Mouse (Mus musculus): ENCODE data around the gene Smco4. TPM values are rescaled to one million over a fixed set of nuclear protein-coding genes. Genes with fewer than 3 reads are reported as not detected.
"Not testable (repeated sequence)": the region's sequence is repeated elsewhere in the genome, so short reads cannot be mapped to it uniquely, and the experiment has no call there.

The Smco4 gene
- total and polyA plus RNA-seq, 3 experiments: 16.5 to 25.8 (median 24.9) TPM

DNA sequence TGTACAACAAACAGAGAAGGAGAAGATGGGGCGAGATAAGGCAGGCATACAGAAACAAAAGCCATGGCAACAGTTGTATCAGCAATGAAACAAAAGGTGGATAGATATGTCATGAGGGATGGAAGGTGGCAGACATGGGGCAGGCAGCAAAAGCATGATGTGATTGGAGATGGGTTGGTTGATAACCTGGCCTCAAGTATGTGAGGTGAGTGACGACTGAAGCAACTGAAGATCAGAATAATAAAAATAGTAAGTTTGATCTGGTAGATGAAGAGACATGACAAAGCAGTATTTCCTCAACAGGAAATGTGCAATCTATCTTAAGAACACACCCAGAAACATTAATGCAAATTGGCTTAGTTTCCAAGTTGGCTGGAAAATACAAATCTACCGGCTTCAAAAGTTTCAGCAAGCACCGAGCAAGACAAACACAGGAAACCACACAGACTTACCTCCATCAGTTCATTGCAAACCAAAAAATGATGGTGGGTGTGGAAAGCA is 57.3 kb downstream of the Smco4 start:
- TF ChIP-seq EP300 (IDR thresholded peaks at IDR 0.05; ENCODE audit: insufficient read depth, low read depth, low read length): no peak
- TF ChIP-seq CTCF (IDR thresholded peaks at IDR 0.05): no peak
- no peak for TF ChIP-seq POLR2A (IDR thresholded peaks at IDR 0.05; ENCODE audit: insufficient read depth, low read depth, low read length)
- H3K9ac ChIP-seq (ENCODE audit: low read depth, low read length): no peak overlapping the region
- no peaks in the 10 kb centered on the region for H3K36me3 ChIP-seq (ENCODE audit: control insufficient read depth, insufficient read depth, low read length)
- H3K27ac ChIP-seq: no peak overlapping the region
- no peaks in the 10 kb centered on the region for H3K79me2 ChIP-seq (replicated peaks; ENCODE audit: control insufficient read depth, insufficient read depth, low read length)
- no peaks in the 10 kb centered on the region for H3K27me3 ChIP-seq (ENCODE audit: control insufficient read depth, insufficient read depth, low read length)
- no peak for DNase-seq
- intact Hi-C loops (cut with DNase I): no loop called here
- WGBS: 49% methylated on average over 4 of the region's 4 CpGs
- no peak overlapping the region for H3K4me3 ChIP-seq
- no peaks in the 10 kb centered on the region for H3K4me1 ChIP-seq (ENCODE audit: control insufficient read depth, insufficient read depth, low read length)

DNA sequence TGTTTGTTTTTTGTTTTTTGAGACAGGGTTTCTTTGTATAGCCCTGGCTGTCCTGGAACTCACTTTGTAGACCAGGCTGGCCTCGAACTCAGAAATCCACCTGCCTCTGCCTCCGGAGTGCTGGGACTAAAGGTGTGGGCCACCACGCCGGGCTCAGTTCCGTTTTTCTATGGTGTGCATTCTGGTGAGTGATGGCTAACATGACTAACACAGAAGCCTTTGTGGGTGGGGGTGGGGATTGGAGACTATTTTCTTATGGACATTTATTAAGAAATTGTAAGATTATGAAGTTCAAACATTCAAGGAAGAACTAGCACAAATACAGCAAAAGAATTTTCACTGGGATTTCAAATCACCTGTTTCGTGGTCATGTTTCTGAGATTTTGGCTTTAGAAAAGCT is 57.8 kb downstream of the Smco4 start:
- not testable (repeated sequence) for H3K27ac ChIP-seq

DNA sequence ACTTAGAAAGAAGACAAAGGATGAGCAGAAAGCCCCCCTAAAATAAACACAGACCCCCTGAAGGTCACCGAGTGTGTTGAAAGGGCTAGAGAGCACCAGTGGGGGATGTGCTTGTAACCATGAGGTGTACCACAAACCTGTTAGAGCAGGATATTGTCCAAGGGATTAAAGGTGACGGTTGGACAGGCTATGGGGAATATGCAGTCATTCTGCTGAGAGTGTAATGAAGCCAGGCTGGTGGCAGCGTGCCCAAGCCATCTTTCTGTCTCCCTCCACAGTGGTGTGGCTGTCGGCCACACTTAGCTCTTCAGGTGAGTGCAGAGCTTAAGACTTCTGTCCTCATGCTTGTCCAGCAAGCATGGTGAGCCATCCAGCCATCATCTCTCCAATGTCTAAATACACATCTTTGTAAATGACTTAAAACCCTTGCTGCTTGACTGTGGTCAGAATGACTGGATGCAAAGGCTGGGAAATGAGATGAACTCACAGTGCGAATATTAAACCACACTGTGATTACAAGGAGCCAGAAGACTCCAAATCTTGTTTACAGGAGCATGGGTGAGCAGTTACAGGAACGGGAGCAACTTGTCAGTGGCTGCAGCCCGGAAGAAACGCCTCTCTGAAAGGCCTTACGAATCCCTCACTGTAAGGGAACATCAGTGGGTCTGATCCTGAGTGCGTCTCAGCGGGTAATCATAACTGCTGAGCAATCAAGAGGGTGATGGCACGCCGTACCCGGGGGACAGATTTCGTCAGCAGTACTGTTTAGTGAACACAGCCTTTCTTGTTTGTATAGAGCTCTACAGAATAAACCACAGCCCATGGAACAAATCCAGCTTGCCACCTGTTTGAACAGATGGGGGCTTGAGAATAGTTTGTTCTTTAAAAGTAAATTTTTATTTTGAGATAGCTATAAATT is 59.0 kb downstream of the Smco4 start:
- intact Hi-C loops (cut with DNase I): no loop called here
- Histone ChIP-seq H3K9ac (ENCODE audit: low read depth, low read length) (no peak overlapping the region), H3K27me3 (ENCODE audit: control insufficient read depth, insufficient read depth, low read length) (no peaks in the 10 kb centered on the region), H3K27ac (no peak overlapping the region), H3K36me3 (ENCODE audit: control insufficient read depth, insufficient read depth, low read length) (no peaks in the 10 kb centered on the region), H3K4me1 (ENCODE audit: control insufficient read depth, insufficient read depth, low read length) (no peaks in the 10 kb centered on the region), H3K79me2 (replicated peaks; ENCODE audit: control insufficient read depth, insufficient read depth, low read length) (no peaks in the 10 kb centered on the region), H3K4me3 (no peak overlapping the region)
- no peak for DNase-seq
- TF ChIP-seq CTCF (IDR thresholded peaks at IDR 0.05): no peak
- no peak for TF ChIP-seq EP300 (IDR thresholded peaks at IDR 0.05; ENCODE audit: insufficient read depth, low read depth, low read length)
- no peak for TF ChIP-seq POLR2A (IDR thresholded peaks at IDR 0.05; ENCODE audit: insufficient read depth, low read depth, low read length)
- 83% methylated on average over 15 of the region's 15 CpGs for WGBS

More for the DNA sequence above, 57.8 kb downstream of the Smco4 start:
- H3K36me3 ChIP-seq (ENCODE audit: control insufficient read depth, insufficient read depth, low read length); DNase-seq; intact Hi-C loops (cut with DNase I); H3K27me3 ChIP-seq (ENCODE audit: control insufficient read depth, insufficient read depth, low read length); H3K79me2 ChIP-seq (replicated peaks; ENCODE audit: control insufficient read depth, insufficient read depth, low read length); H3K4me1 ChIP-seq (ENCODE audit: control insufficient read depth, insufficient read depth, low read length); H3K4me3 ChIP-seq; H3K9ac ChIP-seq (ENCODE audit: low read depth, low read length): not testable (repeated sequence)
- WGBS: 91% methylated on average over 6 of the region's 6 CpGs

DNA sequence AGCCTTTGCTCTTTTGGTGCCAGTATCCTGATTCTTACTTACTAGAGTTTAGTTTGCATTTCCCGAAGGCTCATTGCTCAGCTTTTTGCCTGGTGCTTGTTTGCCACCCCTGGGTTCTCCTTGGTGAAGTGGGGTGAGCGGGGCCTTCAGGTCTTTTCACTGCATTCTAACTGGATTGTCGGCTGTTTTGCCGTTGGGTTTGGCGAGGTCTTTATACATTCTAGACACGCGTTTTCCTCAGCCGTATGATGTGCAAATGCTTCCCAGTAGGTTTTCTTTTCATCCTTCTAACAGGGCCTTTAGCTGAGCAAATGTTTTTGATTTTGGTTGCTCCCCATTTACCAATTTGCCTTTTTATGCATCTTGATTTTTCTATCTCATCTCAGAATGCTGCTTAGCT is 60.1 kb downstream of the Smco4 start:
- Histone ChIP-seq H3K36me3 (ENCODE audit: control insufficient read depth, insufficient read depth, low read length) (no peaks in the 10 kb centered on the region), H3K4me1 (ENCODE audit: control insufficient read depth, insufficient read depth, low read length) (no peaks in the 10 kb centered on the region), H3K27me3 (ENCODE audit: control insufficient read depth, insufficient read depth, low read length) (no peaks in the 10 kb centered on the region), H3K27ac (no peak overlapping the region), H3K4me3 (no peak overlapping the region), H3K79me2 (replicated peaks; ENCODE audit: control insufficient read depth, insufficient read depth, low read length) (no peaks in the 10 kb centered on the region), H3K9ac (ENCODE audit: low read depth, low read length) (no peak overlapping the region)
- no peak for DNase-seq
- WGBS: 92% methylated on average over 8 of the region's 8 CpGs
- no peak for TF ChIP-seq POLR2A (IDR thresholded peaks at IDR 0.05; ENCODE audit: insufficient read depth, low read depth, low read length)
- intact Hi-C loops (cut with DNase I): no loop called here

DNA sequence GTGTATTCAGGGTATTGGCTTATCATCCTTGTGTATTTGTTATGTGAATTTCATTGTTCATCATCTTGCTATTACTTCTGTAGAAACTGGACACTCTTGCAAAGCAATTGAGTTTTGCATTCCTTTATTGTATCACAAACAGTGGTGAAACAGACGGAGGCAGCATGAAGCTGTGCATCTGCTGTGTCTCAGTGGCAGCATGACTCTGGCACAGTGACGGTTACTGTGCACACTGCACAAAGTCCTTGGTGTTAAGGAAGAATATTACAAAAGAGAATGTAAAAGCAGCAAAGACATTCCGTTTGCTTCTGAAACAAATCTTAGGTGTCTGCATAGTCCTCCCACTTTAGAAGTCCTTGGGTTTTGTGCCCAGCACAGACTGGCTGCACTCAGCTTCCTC is 67.2 kb downstream of the Smco4 start:
- no peak overlapping the region for H3K4me3 ChIP-seq
- no peak for DNase-seq
- H3K9ac ChIP-seq (ENCODE audit: low read depth, low read length): no peak overlapping the region
- 84% methylated on average over 3 of the region's 3 CpGs for WGBS
- peaks cover 3% of the 10 kb centered on the region for H3K4me1 ChIP-seq (ENCODE audit: control insufficient read depth, insufficient read depth, low read length)
- intact Hi-C loops (cut with DNase I): loop anchor here (2.0 kb wide), 1 partner anchor 68 kb away; the partner anchor contains the start of gene Smco4
- H3K27ac ChIP-seq: no peak overlapping the region
- H3K36me3 ChIP-seq (ENCODE audit: control insufficient read depth, insufficient read depth, low read length): no peaks in the 10 kb centered on the region
- H3K79me2 ChIP-seq (replicated peaks; ENCODE audit: control insufficient read depth, insufficient read depth, low read length): no peaks in the 10 kb centered on the region
- TF ChIP-seq EP300 (IDR thresholded peaks at IDR 0.05; ENCODE audit: insufficient read depth, low read depth, low read length): no peak
- TF ChIP-seq POLR2A (IDR thresholded peaks at IDR 0.05; ENCODE audit: insufficient read depth, low read depth, low read length): no peak
- no peak for TF ChIP-seq CTCF (IDR thresholded peaks at IDR 0.05)
- no peaks in the 10 kb centered on the region for H3K27me3 ChIP-seq (ENCODE audit: control insufficient read depth, insufficient read depth, low read length)

DNA sequence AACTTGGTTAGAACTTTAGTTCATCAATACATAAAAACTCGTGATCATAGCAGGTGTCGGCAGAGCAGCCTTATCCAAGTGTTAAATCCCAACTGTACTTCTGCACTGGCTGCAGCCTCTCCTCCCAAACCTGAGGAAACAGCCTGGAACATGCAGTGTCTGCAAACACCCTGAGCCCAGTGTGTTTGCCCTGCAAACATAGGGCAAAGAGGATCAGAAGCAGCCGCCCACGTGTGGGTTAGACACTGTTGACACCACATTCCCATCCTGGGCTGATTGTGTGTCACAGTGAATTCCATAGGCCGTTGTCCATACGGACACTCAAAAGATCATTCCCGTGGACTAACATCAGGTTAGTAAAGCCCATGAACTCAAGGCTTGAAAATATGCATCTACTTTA is 69.1 kb downstream of the Smco4 start:
- H3K27me3 ChIP-seq (ENCODE audit: control insufficient read depth, insufficient read depth, low read length): no peaks in the 10 kb centered on the region
- H3K4me1 ChIP-seq (ENCODE audit: control insufficient read depth, insufficient read depth, low read length): peaks cover 3% of the 10 kb centered on the region
- no peak for DNase-seq
- WGBS: 88% methylated on average over 7 of the region's 7 CpGs
- no peaks in the 10 kb centered on the region for H3K36me3 ChIP-seq (ENCODE audit: control insufficient read depth, insufficient read depth, low read length)
- intact Hi-C loops (cut with DNase I): no loop called here
- H3K27ac ChIP-seq: no peak overlapping the region
- no peak overlapping the region for H3K9ac ChIP-seq (ENCODE audit: low read depth, low read length)
- no peaks in the 10 kb centered on the region for H3K79me2 ChIP-seq (replicated peaks; ENCODE audit: control insufficient read depth, insufficient read depth, low read length)
- TF ChIP-seq POLR2A (IDR thresholded peaks at IDR 0.05; ENCODE audit: insufficient read depth, low read depth, low read length): no peak
- no peak for TF ChIP-seq CTCF (IDR thresholded peaks at IDR 0.05)
- no peak for TF ChIP-seq EP300 (IDR thresholded peaks at IDR 0.05; ENCODE audit: insufficient read depth, low read depth, low read length)
- H3K4me3 ChIP-seq: no peak overlapping the region

All from heart, adult 2 months (tissue).